Mouse (Mus musculus) embryonic fibroblast, embryonic 13.5 days (primary cell): ENCODE measurements around the gene Atp2a3. TPM values are rescaled to one million over a fixed set of nuclear protein-coding genes. Genes with fewer than 3 reads are reported as not detected.

Source experiments
- H3K27ac ChIP-seq: 2 replicates; pipeline ENCODE4 v1.5.1; 2012; ENCODE audit warnings: low read length, control low read depth, inconsistent platforms; ENCODE audit not compliant: insufficient read depth
- H3K4me1 ChIP-seq: 2 replicates; pipeline ENCODE4 v1.6.1; 2011; ENCODE audit warnings: low read length; ENCODE audit not compliant: control insufficient read depth, insufficient read depth
- H3K4me3 ChIP-seq: 2 replicates; pipeline ENCODE4 v1.5.1; 2011; ENCODE audit warnings: mild to moderate bottlenecking, control low read depth, low read length; ENCODE audit not compliant: insufficient read depth
- CTCF ChIP-seq: IDR thresholded peaks from 2 replicates; pipeline ENCODE4 v1.5.1; 2011; ENCODE audit warnings: mild to moderate bottlenecking, control low read depth, low read length, moderate library complexity, borderline replicate concordance; ENCODE audit not compliant: insufficient read depth
- POLR2A ChIP-seq: IDR thresholded peaks from 2 replicates; pipeline ENCODE4 v1.6.1; 2011; ENCODE audit warnings: low read depth, mild to moderate bottlenecking, control low read depth, low read length, moderate library complexity
- polyA plus RNA-seq: library from polyadenylated mRNA; stranded (reverse); fragments of >200 nt; gene quantifications from 2 replicates; pipeline ENCODE4 v1.2.4, GENCODE M21; 2011; ENCODE audit warnings: low read depth; ENCODE audit not compliant: missing spikeins, insufficient read length

The Atp2a3 gene
- polyA plus RNA-seq, 1 experiment: 0.30 TPM

DNA sequence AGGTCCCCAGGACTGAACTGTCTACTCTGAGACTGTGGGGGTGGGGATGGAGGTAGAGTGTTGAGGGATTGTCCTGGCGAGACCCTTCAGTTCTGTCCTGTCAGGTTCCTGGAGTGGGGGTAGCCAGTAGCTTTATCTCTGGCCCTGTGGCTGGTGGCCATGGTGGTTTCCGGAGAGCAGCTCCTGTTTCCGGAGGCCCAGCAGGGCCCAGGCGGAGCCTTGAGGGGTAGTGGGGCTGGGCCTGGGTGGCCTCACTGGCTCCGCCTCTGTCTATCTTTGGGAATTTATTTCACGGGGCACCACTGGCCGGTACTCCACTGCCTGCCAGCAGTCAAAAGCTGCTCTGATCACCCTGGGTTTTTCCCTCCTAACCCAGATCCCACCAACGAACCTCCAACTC is 37.8 kb downstream of the Atp2a3 start, which contains the start of gene P2rx1:
P2rx1 (plus strand) TSS at position 333 of the 400 bp plus-strand sequence.
- Histone ChIP-seq H3K4me1 (no peaks in the 10 kb centered on the region), H3K4me3 (no peak within 1 kb of the TSS), H3K27ac (no peak within 1 kb of the TSS)
- TF ChIP-seq CTCF (no peak), POLR2A (no peak)

DNA sequence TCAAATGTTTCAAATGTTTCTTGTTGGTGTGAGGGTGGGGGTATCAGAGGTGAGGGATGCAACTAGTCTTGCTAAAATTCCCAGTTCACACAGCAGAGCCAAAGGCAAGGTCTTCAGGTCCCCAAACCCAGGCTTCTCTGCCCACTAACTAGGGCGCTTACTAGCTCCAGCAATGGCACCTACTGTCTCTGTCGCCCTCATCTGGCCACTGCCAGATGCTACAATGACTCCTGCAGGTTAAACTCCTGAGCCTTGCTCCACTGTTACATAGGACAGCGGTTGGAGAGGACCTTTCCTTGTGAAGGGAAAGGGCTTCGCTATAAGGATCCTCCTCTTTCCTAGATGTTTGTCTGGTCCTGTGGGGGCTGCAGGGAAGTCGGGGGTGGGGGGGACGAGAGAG is 40.1 kb downstream of the Atp2a3 start:
- no peaks in the 10 kb centered on the region for H3K4me1 ChIP-seq
- no peak overlapping the region for H3K4me3 ChIP-seq
- H3K27ac ChIP-seq: no peak overlapping the region
- TF ChIP-seq CTCF (peak; percentile 88), POLR2A (no peak)

DNA sequence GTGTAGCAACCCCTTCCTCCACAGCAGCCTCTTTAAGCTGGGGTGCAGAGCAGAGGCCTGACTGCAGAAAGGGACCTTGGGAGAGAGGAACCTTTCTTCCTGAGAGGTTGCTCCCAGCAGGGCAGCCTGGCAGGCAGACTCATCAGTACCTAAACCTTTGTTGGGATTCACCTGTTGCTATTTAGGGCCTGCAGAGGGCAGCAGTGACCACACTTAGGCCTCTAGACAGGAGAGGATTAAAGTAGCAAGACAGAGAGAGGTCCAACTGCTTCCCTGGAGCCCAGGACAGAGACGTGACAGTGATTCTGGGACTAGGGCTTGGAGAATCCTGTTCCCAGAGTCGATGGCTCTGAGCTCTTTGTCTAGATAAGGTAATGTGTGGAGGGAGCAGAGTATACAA is 45.4 kb downstream of the Atp2a3 start:
- Histone ChIP-seq H3K4me3 (no peak overlapping the region), H3K27ac (no peak overlapping the region), H3K4me1 (no peaks in the 10 kb centered on the region)
- TF ChIP-seq CTCF (peak; percentile 76), POLR2A (no peak)

DNA sequence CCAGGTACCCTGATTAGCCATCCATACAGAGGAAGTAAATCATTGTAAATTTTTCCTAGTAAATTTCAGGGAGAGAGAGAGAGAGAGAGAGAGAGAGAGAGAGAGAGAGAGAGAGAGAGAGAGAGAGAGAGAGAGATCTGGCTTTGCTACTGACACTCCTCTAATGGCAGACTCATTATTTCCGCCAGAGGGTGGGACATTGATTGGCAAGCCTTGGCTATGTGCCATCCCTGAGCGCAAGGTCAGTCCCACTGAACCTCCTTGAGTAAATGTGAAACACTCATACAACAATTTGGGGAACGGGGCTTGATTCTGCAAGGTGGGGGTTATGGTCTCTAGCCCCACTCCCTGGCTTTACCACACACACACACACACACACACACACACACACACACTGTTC is 46.1 kb downstream of the Atp2a3 start:
- Histone ChIP-seq H3K4me3 (no peak overlapping the region), H3K27ac (no peak overlapping the region), H3K4me1 (no peaks in the 10 kb centered on the region)
- TF ChIP-seq POLR2A: no peak
- TF ChIP-seq CTCF: no peak

DNA sequence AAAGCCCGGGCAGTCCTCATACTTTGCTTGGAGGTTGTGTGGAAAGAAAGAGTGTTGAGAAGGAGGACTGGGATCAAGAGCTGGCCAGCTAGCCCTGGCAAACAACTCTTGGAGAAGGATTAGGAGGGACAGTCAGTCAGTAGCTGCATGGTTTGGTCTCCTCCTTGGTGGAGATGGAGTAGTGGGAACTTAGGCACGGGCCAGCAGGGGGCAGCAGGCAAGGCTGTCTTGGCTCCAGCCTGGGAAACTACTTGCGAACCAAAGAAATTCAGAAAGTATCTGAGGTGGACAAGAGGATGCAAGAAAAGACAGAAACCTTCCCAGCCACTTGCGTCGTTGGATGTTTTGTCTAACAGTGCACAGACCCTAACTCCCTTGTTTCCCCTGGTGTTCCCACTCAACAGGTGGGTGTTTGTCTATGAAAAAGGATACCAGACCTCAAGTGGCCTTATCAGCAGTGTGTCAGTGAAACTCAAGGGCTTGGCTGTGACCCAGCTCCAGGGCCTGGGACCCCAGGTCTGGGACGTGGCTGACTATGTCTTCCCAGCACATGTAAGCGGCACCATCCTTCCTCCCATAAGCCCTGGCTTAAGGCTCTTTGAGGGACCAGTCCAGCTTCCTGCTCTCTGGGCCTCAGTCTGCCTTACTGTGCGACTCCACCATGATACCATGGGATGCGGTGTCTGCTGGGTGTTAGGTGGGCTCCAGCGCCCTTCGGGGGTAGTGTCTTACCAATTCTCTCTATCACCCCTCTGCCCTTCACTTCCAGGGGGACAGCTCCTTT is 46.9 kb downstream of the Atp2a3 start:
- H3K4me1 ChIP-seq: no peaks in the 10 kb centered on the region
- no peak overlapping the region for H3K4me3 ChIP-seq
- TF ChIP-seq CTCF: peak; percentile 82
- TF ChIP-seq POLR2A: no peak

DNA sequence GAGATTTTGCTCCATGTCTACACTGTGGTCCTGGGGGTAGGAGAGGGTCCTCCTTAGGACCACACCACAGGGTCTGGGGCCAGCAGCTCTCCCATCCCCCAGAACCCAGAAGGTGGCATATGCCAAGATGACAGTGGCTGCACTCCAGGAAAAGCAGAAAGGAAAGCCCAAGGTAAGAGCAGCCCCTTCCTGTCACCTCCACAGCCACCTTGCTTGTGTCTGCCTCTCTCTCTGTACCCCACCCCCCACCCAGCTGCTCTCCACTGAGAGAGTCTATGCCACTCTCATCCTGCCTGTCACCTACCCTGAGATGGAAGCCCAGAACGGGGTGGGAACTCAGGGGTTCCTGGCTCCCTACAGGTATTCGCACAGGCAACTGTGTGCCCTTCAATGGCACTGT is 47.9 kb downstream of the Atp2a3 start:
- Histone ChIP-seq H3K27ac (no peak overlapping the region), H3K4me1 (no peaks in the 10 kb centered on the region), H3K4me3 (no peak overlapping the region)
- TF ChIP-seq POLR2A (no peak), CTCF (no peak)

More for the DNA sequence above, 46.9 kb downstream of the Atp2a3 start:
- no peak overlapping the region for H3K27ac ChIP-seq

DNA sequence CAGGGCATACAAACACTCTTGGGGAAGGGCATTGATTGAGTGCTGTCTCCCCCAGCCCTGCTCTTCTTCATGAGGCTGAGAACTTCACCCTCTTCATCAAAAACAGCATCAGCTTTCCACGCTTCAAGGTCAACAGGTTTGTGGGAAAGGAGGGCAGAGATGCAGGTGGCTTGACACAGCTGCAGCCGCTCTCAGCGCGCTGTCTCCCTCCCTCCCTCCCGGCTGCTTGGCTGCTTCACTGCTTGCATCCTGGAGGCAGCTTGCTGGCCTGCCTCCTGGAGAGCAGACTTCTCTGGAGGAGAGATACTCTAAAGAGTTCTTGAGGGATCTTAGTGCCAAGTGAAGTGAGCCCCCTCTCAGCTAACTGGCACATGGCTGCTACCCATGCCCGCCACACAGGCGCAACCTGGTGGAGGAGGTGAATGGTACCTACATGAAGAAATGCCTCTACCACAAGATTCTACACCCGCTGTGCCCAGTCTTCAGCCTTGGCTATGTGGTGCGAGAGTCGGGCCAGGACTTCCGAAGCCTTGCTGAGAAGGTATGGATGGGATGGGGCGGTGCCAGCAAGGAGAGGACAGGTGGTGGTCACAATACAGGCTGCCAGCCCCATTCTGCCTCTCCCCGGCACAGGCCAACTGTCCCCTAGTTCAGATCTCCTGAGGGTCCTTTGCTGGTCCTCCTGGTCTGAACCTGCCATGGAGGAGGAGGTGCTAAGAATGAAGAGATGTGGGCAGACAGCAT is 48.7 kb downstream of the Atp2a3 start:
- H3K27ac ChIP-seq: no peak overlapping the region
- H3K4me1 ChIP-seq: no peaks in the 10 kb centered on the region
- TF ChIP-seq CTCF: no peak
- no peak for TF ChIP-seq POLR2A
- no peak overlapping the region for H3K4me3 ChIP-seq

DNA sequence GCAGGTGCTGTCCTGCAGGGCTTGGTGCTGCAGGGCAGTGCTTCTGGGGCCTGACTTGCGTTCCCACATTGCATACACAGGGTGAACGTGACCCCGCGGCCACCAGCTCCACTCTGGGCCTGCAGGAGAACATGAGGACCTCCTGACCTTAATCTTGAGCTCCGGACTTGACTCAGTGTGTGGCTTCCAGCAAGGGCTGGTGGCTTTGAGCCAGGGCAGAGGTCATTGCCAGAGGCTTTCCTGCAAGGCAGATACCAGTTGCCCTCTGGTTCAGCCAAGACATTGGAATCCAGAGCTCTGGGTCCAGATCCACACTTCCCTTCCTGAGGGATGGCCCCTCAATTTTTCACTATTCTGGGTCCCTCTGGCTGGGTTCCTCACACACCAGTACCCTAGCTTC is 53.0 kb downstream of the Atp2a3 start:
- Histone ChIP-seq H3K4me1 (no peaks in the 10 kb centered on the region), H3K4me3 (no peak overlapping the region), H3K27ac (no peak overlapping the region)
- no peak for TF ChIP-seq CTCF
- TF ChIP-seq POLR2A: no peak

DNA sequence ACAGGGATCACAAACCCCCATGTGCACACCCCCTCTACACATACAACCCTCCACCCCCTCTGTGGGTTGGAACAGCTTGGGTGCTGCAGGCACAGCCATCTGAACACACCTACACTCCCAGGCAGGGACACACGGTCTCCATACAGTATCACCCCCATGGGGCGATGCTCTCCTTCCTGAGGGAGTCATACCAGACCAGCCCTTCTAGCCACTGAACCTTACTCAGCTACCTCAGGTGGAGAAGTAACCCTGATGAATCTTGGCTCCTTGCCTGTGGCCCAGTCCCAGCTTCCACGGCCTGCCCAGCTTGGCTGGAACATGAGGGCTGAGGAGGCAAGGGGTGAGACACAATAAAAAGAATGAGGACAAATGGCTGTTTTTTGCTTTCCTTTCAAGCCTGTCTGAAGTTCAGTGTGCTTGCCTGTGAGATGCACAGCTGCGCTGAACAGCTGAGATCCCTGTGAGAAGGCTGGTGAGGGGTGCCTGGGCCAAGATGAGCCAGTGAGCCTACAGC is 53.9 kb downstream of the Atp2a3 start:
- no peak for TF ChIP-seq POLR2A
- TF ChIP-seq CTCF: no peak
- H3K4me1 ChIP-seq: no peaks in the 10 kb centered on the region
- H3K4me3 ChIP-seq: no peak overlapping the region
- no peak overlapping the region for H3K27ac ChIP-seq

DNA sequence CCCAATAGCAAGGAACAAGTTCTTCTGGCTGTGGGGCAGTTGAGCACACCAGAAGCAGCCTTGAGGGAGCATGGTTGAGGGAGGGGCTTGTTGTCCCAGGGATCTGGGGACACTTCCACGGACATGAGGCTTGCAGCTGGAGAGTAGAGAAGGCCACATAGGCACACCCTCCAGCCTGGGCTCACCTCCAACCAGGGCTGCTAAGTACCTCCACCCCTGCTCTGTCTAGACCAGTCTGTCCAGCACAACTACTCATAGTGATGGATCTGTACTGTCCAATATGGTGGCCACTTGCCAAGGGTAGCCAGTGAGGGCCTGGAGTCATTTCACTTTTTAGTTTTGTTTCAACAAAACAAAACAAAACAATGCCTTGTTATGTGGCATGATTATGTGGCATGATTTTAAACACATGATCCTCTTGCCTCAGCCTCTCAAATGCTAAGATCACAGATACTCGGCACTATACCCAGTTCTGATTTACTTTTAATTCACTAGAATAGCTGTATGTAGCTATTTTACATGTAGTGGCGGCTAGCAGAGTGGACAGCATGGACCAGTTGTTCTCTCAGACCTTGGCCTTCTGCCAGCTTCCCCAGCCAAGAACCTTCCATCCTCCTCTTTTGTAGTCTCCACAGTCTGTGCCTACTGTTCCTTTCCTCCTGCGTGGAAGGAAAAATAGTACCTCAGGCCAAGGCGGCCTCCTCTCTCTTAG is 54.6 kb downstream of the Atp2a3 start:
- no peak for TF ChIP-seq POLR2A
- no peak for TF ChIP-seq CTCF
- H3K4me1 ChIP-seq: no peaks in the 10 kb centered on the region
- H3K27ac ChIP-seq: no peak overlapping the region
- no peak overlapping the region for H3K4me3 ChIP-seq
